Mouse (Mus musculus) right cerebral cortex, postnatal 25 days (tissue): ENCODE results near the gene Mamld1.

Experiments used
- DNase-seq: peaks from one replicate; pipeline ENCODE4 v3.0.0; 2022

Gene Mamld1

GRCm38 (mm10) chrX:71141390-71141789, 91.3 kb downstream of the Mamld1 start:
- DNase-seq: no peak

GRCm38 (mm10) chrX:71149441-71150050, 99.5 kb downstream of the Mamld1 start:
- DNase-seq: no peak

- DNase-seq: peak; percentile 9
Measured at GRCm38 (mm10) chrX:71150551-71151001, 100.5 kb downstream of the Mamld1 start.

GRCm38 (mm10) chrX:71181526-71181925, 131.5 kb downstream of the Mamld1 start:
- DNase-seq: no peak

GRCm38 (mm10) chrX:71183671-71184070, 133.6 kb downstream of the Mamld1 start:
- no peak for DNase-seq

GRCm38 (mm10) chrX:71186396-71186795, 136.3 kb downstream of the Mamld1 start:
- DNase-seq: no peak

GRCm38 (mm10) chrX:71204776-71205175, 154.7 kb downstream of the Mamld1 start:
- DNase-seq: no peak
